Mouse (Mus musculus) urinary bladder, postnatal 14 days (tissue): Measurements from ENCODE around the gene Gm20708.
"Not testable (repeated sequence)": the region's sequence is repeated elsewhere in the genome, so short reads cannot be mapped to it uniquely, and the experiment has no call there.

Source experiments
- DNase-seq: peaks from one replicate; pipeline ENCODE4 v3.0.0; 2021; ENCODE audit warnings: low spot score

Gene Gm20708

GRCm38 (mm10) chr11:117832086-117832969 is 22.9 kb downstream of the Gm20708 start:
- peak; percentile 78 for DNase-seq

- not testable (repeated sequence) for DNase-seq
Measured at GRCm38 (mm10) chr11:117833509-117833908, 24.0 kb downstream of the Gm20708 start.

GRCm38 (mm10) chr11:117834086-117834485 is 24.6 kb downstream of the Gm20708 start:
- no peak for DNase-seq

- DNase-seq: no peak
Measured at GRCm38 (mm10) chr11:117836306-117836705, 26.8 kb downstream of the Gm20708 start.

- no peak for DNase-seq
Measured at GRCm38 (mm10) chr11:117838572-117838971, 29.1 kb downstream of the Gm20708 start.

- DNase-seq: no peak
Measured at GRCm38 (mm10) chr11:117839021-117839420, 29.6 kb downstream of the Gm20708 start.

- no peak for DNase-seq
Measured at GRCm38 (mm10) chr11:117840910-117841309, 31.4 kb downstream of the Gm20708 start.

- DNase-seq: no peak
Measured at GRCm38 (mm10) chr11:117843434-117843833, 34.0 kb downstream of the Gm20708 start.

- no peak for DNase-seq
Measured at GRCm38 (mm10) chr11:117844997-117845396, 35.5 kb downstream of the Gm20708 start.

- no peak for DNase-seq
Measured at GRCm38 (mm10) chr11:117845651-117846050, 36.2 kb downstream of the Gm20708 start.

- DNase-seq: no peak
Measured at GRCm38 (mm10) chr11:117846640-117847039, 37.2 kb downstream of the Gm20708 start.

GRCm38 (mm10) chr11:117847593-117848215 is 38.2 kb downstream of the Gm20708 start:
- DNase-seq: no peak

GRCm38 (mm10) chr11:117848271-117848984 is 39.0 kb downstream of the Gm20708 start:
- peak; percentile 45 for DNase-seq

GRCm38 (mm10) chr11:117848985-117849671 is 39.7 kb downstream of the Gm20708 start, which contains the start of gene Birc5:
Birc5 (plus strand) TSS chr11:117849251.
- peak; percentile 97 for DNase-seq

- DNase-seq: no peak
Measured at GRCm38 (mm10) chr11:117852875-117853274, 43.4 kb downstream of the Gm20708 start.

GRCm38 (mm10) chr11:117854241-117854640 is 44.8 kb downstream of the Gm20708 start:
- no peak for DNase-seq

- DNase-seq: no peak
Measured at GRCm38 (mm10) chr11:117855360-117855759, 45.9 kb downstream of the Gm20708 start.

- no peak for DNase-seq
Measured at GRCm38 (mm10) chr11:117855975-117856374, 46.5 kb downstream of the Gm20708 start.

- no peak for DNase-seq
Measured at GRCm38 (mm10) chr11:117857462-117857861, 48.0 kb downstream of the Gm20708 start.

GRCm38 (mm10) chr11:117858392-117858791 is 48.9 kb downstream of the Gm20708 start:
- no peak for DNase-seq

- no peak for DNase-seq
Measured at GRCm38 (mm10) chr11:117860601-117861000, 51.1 kb downstream of the Gm20708 start, which contains the start of gene Tmem235. Tmem235 (plus strand) TSS chr11:117860752.
